7 mouse cellular contexts compared by ENCODE assay signal in the genomic region with DNA sequence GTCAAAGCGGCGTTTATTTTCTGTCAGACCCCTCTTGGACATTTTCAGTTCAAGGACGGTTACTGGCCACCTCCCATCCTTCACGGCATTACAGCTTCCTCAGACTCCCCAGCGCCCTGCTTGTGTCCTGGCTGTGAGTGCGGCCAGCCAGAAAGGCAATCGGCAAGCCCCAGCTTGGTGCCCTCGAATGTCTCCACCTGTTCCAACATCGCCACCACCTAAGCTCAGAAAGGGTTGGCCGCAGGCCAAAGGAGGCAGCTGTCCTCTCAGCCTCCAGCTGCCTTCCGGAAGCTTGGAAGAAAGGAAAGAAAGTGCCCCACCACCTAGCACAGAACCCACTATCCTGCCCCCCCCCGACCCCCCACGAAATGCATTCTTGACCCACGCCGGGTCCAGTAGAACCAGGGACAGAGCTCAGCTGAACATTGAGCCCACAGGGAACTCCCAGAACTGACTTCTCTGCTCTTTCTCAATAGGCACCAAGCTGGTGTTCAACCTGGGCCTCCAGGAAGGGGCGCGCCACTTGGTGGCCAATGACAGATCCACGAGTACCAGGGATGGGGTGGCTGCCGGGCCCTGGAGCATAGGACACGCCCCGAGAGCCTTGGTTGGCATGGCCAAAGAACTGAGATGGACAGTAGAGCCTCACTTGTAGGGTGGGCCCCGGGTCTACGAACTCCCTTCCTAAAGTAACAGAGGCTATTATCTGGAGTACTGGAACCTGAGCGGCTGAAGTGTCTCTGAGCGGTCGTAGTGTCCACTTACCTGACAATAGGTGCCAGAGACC. TPM values are rescaled to one million over a fixed set of nuclear protein-coding genes. Genes with fewer than 3 reads are reported as not detected.
DNase-seq lines count a peak whose midpoint lies in the region; ATAC-seq and TF ChIP-seq lines count a peak whose summit lies in the region.

No protein-coding gene starts in this region.

- no peak for TF ChIP-seq POLR2A in ES-Bruce4 (IDR thresholded peaks at IDR 0.05; ENCODE audit: insufficient read depth, low read length)

- H3K27ac ChIP-seq in ES-Bruce4 (ENCODE audit: insufficient read depth, low read length) = no peak overlapping the region
- H3K27ac ChIP-seq in hindbrain, embryonic 16.5 days (ENCODE audit: low read depth, low read length) = peak overlapping the region; percentile 97
- no peak overlapping the region for H3K27ac ChIP-seq in liver, embryonic 12.5 days

- TF ChIP-seq CTCF in E14TG2a.4 (conservative IDR thresholded peaks at IDR 0.05; ENCODE audit: low read length) = no peak
- TF ChIP-seq CTCF in ES-Bruce4 (IDR thresholded peaks at IDR 0.05; ENCODE audit: low read depth, low read length) = no peak

- peak overlapping the region; percentile 92 for H3K4me3 ChIP-seq in E14TG2a.4 (replicated peaks; ENCODE audit: low read length)
- H3K4me3 ChIP-seq in ES-Bruce4 (ENCODE audit: low read depth, low read length) = peak overlapping the region; percentile 62
- peak overlapping the region; percentile 98 for H3K4me3 ChIP-seq in hindbrain, embryonic 16.5 days (ENCODE audit: low read length)
- peak overlapping the region; percentile 44; the same call in 1 of the 2 replicates for H3K4me3 ChIP-seq in liver, embryonic 12.5 days

- 0 out of 2 replicates have a peak overlapping the region, but pooled peaks have one; percentile 9 for H3K9ac ChIP-seq in ES-Bruce4 (ENCODE audit: low read depth, poor library complexity, severe bottlenecking)
- peak overlapping the region; percentile 96 for H3K9ac ChIP-seq in hindbrain, embryonic 16.5 days (ENCODE audit: low read depth, low read length)
- H3K9ac ChIP-seq in liver, embryonic 12.5 days = no peak overlapping the region

- H3K4me2 ChIP-seq in hindbrain, embryonic 16.5 days (ENCODE audit: low read length) = peak overlapping the region; percentile 84
- peak overlapping the region; percentile 66 for H3K4me2 ChIP-seq in liver, embryonic 12.5 days

- H3K9me3 ChIP-seq in E14TG2a.4 (ENCODE audit: low read length) (no peaks in the 10 kb centered on the region), ES-Bruce4 (replicated peaks; ENCODE audit: control insufficient read depth, insufficient read depth, low read length, poor library complexity, severe bottlenecking) (no peaks in the 10 kb centered on the region)
- H3K9me3 ChIP-seq in hindbrain, embryonic 16.5 days (ENCODE audit: control insufficient read depth, low read length) = no peaks in the 10 kb centered on the region
- no peaks in the 10 kb centered on the region for H3K9me3 ChIP-seq in liver, embryonic 12.5 days (replicated peaks)

- WGBS in hindbrain, embryonic 16.5 days = 4% methylated on average over 26 of the region's 26 CpGs
- WGBS in liver, embryonic 12.5 days (ENCODE audit: insufficient replicate concordance) = 15% methylated on average over 26 of the region's 26 CpGs

- H3K36me3 ChIP-seq in E14TG2a.4 (ENCODE audit: insufficient read depth, low read length) (no peaks in the 10 kb centered on the region), ES-Bruce4 (ENCODE audit: control insufficient read depth, insufficient read depth, low read length, poor library complexity, severe bottlenecking) (no peaks in the 10 kb centered on the region)
- no peaks in the 10 kb centered on the region for H3K36me3 ChIP-seq in hindbrain, embryonic 16.5 days (ENCODE audit: control insufficient read depth, insufficient read depth, low read length)
- H3K36me3 ChIP-seq in liver, embryonic 12.5 days = no peaks in the 10 kb centered on the region

- peak; percentile 39 for DNase-seq in embryo, embryonic 10.5 days (ENCODE audit: low spot score)
- DNase-seq in right cerebral cortex, postnatal 25 days = peak; percentile 53
- no peak for DNase-seq in urinary bladder, postnatal 4 days (ENCODE audit: low spot score in 2 of 2)

- no peak for TF ChIP-seq EP300 in ES-Bruce4 (IDR thresholded peaks at IDR 0.05; ENCODE audit: insufficient read depth, low read depth, low read length)

- peak; percentile 69 for ATAC-seq in hindbrain, embryonic 16.5 days
- 0 out of 2 replicates have a peak, but pooled peaks have one; percentile 32 for ATAC-seq in liver, embryonic 12.5 days

- H3K27me3 ChIP-seq in E14TG2a.4 (ENCODE audit: insufficient read depth, low read length) = peaks cover 43% of the 10 kb centered on the region
- H3K27me3 ChIP-seq in ES-Bruce4 (ENCODE audit: control insufficient read depth, insufficient read depth, low read length, poor library complexity, severe bottlenecking) = no peaks in the 10 kb centered on the region
- H3K27me3 ChIP-seq in hindbrain, embryonic 16.5 days (replicated peaks; ENCODE audit: control insufficient read depth, insufficient read depth, low read length) = no peaks in the 10 kb centered on the region
- H3K27me3 ChIP-seq in liver, embryonic 12.5 days (replicated peaks) = peaks cover 37% of the 10 kb centered on the region

- H3K4me1 ChIP-seq in E14TG2a.4 (replicated peaks; ENCODE audit: low read depth, low read length) = peaks cover 16% of the 10 kb centered on the region
- H3K4me1 ChIP-seq in ES-Bruce4 (ENCODE audit: control insufficient read depth, insufficient read depth, low read length) = no peaks in the 10 kb centered on the region
- H3K4me1 ChIP-seq in hindbrain, embryonic 16.5 days (ENCODE audit: control insufficient read depth, insufficient read depth, low read depth, low read length) = peaks cover 29% of the 10 kb centered on the region
- H3K4me1 ChIP-seq in liver, embryonic 12.5 days = no peaks in the 10 kb centered on the region

RNA-seq across cellular contexts. Expression of a gene that starts 1.1 kb away (rescaled TPM):
- polyA plus RNA-seq in ES-Bruce4 (2011; ENCODE audit: insufficient read depth, insufficient read length, low read depth, missing spikeins) = 9.5 and 9.7 TPM in 2 replicates
- 322 and 328 TPM in 2 replicates for polyA plus RNA-seq in hindbrain, embryonic 16.5 days (2015; fragmentation: Nextera tagmentation; extraction: Ambion mirVana)
- polyA plus RNA-seq in liver, embryonic 12.5 days (2016; fragmentation: Nextera tagmentation; extraction: Ambion mirVana) = 0.06 and 0.08 TPM in 2 replicates

Comparison
In these comparisons a context has a peak if more than half of its experiments do, and no peak if none do; other contexts are left out.
1. H3K4me3 ChIP-seq: peak in every context shown above with its lines; median percentile 98 in hindbrain, embryonic 16.5 days; 92 in E14TG2a.4; 62 in ES-Bruce4; 44 in liver, embryonic 12.5 days.
2. DNase-seq: peak in embryo, embryonic 10.5 days (single experiment) and right cerebral cortex, postnatal 25 days (single experiment); none in urinary bladder, postnatal 4 days (0 of 2).
3. RNA of a gene that starts 1.1 kb away (polyA plus RNA-seq): 322 to 328 TPM in hindbrain, embryonic 16.5 days; 9.5 to 9.7 TPM in ES-Bruce4 and 0.06 to 0.08 TPM in liver, embryonic 12.5 days; every median in the first group is over 10 times any median in the second.